Mouse (Mus musculus): Measurements from ENCODE around the gene Vmn2r12. TPM values are rescaled to one million over a fixed set of nuclear protein-coding genes. Genes with fewer than 3 reads are reported as not detected.

The Vmn2r12 gene
- polyA plus RNA-seq, 2 experiments, result not detected

- Histone ChIP-seq H3K4me3 (replicated peaks; ENCODE audit: low read length) (no peak overlapping the region), H3K9me3 (ENCODE audit: control insufficient read depth, low read length) (no peaks in the 10 kb centered on the region), H3K36me3 (ENCODE audit: control insufficient read depth, insufficient read depth, low read length) (no peaks in the 10 kb centered on the region), H3K4me1 (ENCODE audit: control insufficient read depth, insufficient read depth, low read length) (no peaks in the 10 kb centered on the region), H3K4me2 (replicated peaks; ENCODE audit: low read depth, low read length, severe bottlenecking) (no peak overlapping the region), H3K9ac (ENCODE audit: low read depth, low read length, severe bottlenecking) (no peak overlapping the region), H3K27ac (replicated peaks; ENCODE audit: low read depth, low read length) (no peak overlapping the region), H3K27me3 (ENCODE audit: control insufficient read depth, insufficient read depth, low read length) (no peaks in the 10 kb centered on the region)
- no peak for DNase-seq (ENCODE audit: low spot score)
- TF ChIP-seq POLR2A (IDR thresholded peaks at IDR 0.05; ENCODE audit: borderline replicate concordance, extremely low read depth, insufficient read depth, insufficient read length), result no peak
- WGBS, result 85% methylated on average over 1 of the region's 1 CpGs
- no peak for ATAC-seq (ENCODE audit: low FRiP score, low read depth)
Measured at GRCm38 (mm10) chr5:109055286-109055685, 42.5 kb downstream of the Vmn2r12 start.

Other genes with a start within 250 kb of the Vmn2r12 start
- not detected in 2 replicates for gene Vmn2r9, start 245.3 kb downstream of the Vmn2r12 start, polyA plus RNA-seq (2012; rRNA removed)
- gene Vmn2r9, start 245.3 kb downstream of the Vmn2r12 start, polyA plus RNA-seq (2014; fragmentation: Nextera tagmentation; extraction: Ambion mirVana), result not detected in 2 replicates
- gene Vmn2r10, start 91.4 kb downstream of the Vmn2r12 start, polyA plus RNA-seq (2012; rRNA removed), result not detected in 2 replicates
- not detected in 2 replicates for gene Vmn2r10, start 91.4 kb downstream of the Vmn2r12 start, polyA plus RNA-seq (2014; fragmentation: Nextera tagmentation; extraction: Ambion mirVana)
- not detected in 2 replicates for gene Vmn2r11, start 38.4 kb downstream of the Vmn2r12 start, polyA plus RNA-seq (2012; rRNA removed)
- gene Vmn2r11, start 38.4 kb downstream of the Vmn2r12 start, polyA plus RNA-seq (2014; fragmentation: Nextera tagmentation; extraction: Ambion mirVana), result not detected in 2 replicates
- gene Vmn2r13, start 94.2 kb upstream of the Vmn2r12 start, polyA plus RNA-seq (2012; rRNA removed), result not detected in 2 replicates
- gene Vmn2r13, start 94.2 kb upstream of the Vmn2r12 start, polyA plus RNA-seq (2014; fragmentation: Nextera tagmentation; extraction: Ambion mirVana), result not detected in 2 replicates
- gene Vmn2r14, start 126.8 kb upstream of the Vmn2r12 start, polyA plus RNA-seq (2012; rRNA removed), result not detected in 2 replicates
- gene Vmn2r14, start 126.8 kb upstream of the Vmn2r12 start, polyA plus RNA-seq (2014; fragmentation: Nextera tagmentation; extraction: Ambion mirVana), result not detected in 2 replicates
- gene Vmn2r15, start 199.7 kb upstream of the Vmn2r12 start, polyA plus RNA-seq (2012; rRNA removed), result not detected in 2 replicates
- gene Vmn2r15, start 199.7 kb upstream of the Vmn2r12 start, polyA plus RNA-seq (2014; fragmentation: Nextera tagmentation; extraction: Ambion mirVana), result not detected in 2 replicates
- gene Vmn2r16, start 232.2 kb upstream of the Vmn2r12 start, polyA plus RNA-seq (2012; rRNA removed), result not detected in 2 replicates
- gene Vmn2r16, start 232.2 kb upstream of the Vmn2r12 start, polyA plus RNA-seq (2014; fragmentation: Nextera tagmentation; extraction: Ambion mirVana), result not detected in 2 replicates

All from limb, embryonic 14.5 days (tissue).